Mouse (Mus musculus) common myeloid progenitor, adult 5-6 weeks (primary cell): ENCODE measurements at regions not wholly inside any gene's neighbourhood (a gene's known extent, or its start where the extent isn't known, plus 50 kb on each side); places are given as distances from the start of the nearest gene placed in this dataset.

ENCODE experiments used
- ATAC-seq: replicated peaks from 2 replicates; pipeline ENCODE4 v1.8.0; 2016; ENCODE audit warnings: low read depth, mild to moderate bottlenecking, moderate TSS enrichment, inconsistent platforms; ENCODE audit not compliant: poor library complexity, severe bottlenecking

DNA sequence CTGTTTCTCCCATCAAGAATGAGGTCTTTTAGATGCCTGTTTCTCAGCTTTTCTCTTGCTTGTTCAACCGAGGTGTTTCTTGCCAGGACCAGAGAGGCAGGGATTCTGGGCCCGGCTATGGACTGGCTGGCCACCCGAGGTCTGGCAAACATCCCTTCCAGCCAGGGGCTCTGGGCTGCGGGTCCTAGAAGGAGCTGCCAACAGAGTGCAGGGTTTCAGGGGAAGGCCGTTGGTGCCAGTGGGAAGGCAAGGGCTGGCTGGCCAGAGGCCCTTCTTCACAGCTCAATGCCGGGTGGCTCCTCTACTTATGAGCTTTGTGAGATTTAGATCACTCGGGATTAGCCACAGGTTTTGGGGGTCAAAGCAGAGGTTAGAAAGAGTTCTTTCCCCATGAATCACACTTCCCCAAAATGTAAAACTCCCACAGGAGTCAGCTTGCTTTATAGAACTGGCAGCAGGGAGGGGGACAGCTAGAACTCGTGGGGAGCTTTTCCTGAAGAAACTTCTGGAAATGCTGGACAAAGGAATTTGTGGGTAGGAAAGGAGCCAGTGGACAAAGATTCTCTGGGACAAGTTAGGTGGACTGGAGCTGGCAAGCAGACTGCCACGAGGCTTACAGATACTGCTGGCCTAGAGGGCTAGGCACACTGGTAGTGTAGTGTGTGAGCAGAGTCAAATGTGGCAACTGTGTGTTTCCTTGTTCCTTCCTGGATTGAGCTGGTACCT lies 104.1 kb upstream of the Vps8 start:
- no peak; the same call in 1 of the 2 replicates for ATAC-seq

- peak; percentile 50 for ATAC-seq
These were observed 102.6 kb upstream of the Vps8 start for GRCm38 (mm10) chr16:21320284-21320683.

DNA sequence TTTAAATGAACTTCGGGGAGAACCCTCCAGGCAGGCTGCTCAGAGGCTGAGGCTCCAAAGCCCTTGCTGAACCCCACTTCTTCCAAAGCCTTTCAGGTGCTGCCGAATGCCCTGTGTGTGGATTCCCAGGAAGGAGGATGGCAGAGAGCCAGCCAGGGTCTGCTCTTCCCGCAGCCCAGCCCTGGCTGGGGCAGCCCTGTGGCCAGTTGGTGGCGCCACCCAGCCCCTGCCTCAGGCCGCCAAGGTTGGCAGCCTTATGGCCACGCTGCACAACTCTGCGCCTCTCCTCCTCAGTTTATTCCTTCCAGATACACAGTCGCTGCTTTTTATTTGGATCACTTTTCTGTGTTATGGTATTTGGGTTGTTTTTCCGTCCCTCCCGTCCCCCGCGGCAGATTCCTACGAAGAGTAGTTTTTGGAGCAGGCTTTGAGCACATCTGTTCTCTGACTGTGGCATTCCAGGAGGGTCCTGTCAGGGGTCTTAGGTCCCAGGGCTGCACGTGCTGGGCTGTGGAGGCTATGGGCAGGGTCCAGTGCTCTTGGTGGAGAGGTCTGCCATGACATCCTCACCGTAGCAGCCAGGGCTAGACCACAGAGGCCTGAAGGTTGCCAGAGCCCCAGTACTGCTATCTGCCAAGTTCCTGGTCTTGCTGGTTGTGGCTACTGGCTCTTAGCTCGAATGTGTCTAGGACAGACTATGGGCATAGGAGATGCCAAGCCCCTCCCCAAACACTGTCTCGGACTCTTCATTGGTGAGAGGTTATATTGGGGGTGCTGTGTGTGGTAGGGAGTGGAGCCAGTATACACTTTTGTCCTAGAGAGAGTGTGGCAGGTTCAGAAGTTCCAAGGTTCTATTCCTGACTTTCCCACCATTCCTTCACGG lies 101.5 kb upstream of the Vps8 start:
- no peak for ATAC-seq

GRCm38 (mm10) chr16:21322437-21322836 lies 100.5 kb upstream of the Vps8 start:
- no peak for ATAC-seq

DNA sequence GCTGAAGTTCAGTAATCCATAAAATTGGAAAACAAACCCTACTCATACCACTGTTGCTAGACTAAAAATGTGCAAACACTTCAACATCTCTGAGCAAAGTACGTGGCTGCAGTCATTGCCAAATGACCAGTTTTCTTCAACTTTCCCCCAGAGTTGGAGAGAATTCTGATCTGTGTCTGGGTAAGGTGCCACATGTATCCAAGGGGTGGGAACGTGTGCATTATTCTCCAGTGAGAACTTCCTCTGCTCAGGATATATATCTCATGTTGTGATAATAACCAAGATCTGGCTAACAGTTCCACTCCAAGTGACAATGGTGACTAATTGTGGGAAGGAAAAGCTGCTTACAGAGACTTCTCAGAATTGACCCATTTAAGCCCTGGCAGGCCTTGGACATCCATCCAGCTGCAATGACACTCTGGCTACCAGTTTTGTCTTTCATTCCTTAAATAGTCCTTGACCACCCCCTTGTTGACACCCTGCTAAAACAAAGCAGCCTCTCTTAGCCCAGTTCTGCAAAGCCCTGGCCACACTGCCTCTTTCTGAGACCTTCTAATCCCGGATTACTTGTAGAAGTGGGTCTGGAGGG lies 99.4 kb upstream of the Vps8 start:
- ATAC-seq: no peak

GRCm38 (mm10) chr16:21327969-21328368 lies 94.9 kb upstream of the Vps8 start:
- no peak for ATAC-seq

DNA sequence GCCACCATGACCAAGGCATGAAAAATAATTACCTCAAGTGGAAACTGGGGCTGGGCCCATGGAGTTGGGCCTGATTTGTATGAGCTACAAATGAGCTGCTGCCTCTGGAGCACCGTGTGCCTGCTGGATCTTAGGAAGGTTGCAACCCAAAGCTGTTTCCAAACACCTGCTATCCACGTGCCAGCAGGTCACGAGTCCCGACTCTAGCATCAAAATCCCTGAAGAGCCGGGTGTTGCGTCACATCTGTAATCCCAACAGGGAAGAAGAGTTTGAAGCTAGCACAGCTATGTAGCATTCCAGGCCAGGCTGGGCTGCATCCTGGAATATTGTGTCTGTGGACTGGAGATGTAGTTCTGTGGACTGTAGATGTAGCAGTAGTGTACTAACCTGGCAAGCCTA lies 93.7 kb upstream of the Vps8 start:
- no peak for ATAC-seq

- no peak for ATAC-seq
These were observed 91.7 kb upstream of the Vps8 start for GRCm38 (mm10) chr16:21331229-21331628.

- no peak for ATAC-seq
These were observed 90.5 kb upstream of the Vps8 start for GRCm38 (mm10) chr16:21332411-21332810.

DNA sequence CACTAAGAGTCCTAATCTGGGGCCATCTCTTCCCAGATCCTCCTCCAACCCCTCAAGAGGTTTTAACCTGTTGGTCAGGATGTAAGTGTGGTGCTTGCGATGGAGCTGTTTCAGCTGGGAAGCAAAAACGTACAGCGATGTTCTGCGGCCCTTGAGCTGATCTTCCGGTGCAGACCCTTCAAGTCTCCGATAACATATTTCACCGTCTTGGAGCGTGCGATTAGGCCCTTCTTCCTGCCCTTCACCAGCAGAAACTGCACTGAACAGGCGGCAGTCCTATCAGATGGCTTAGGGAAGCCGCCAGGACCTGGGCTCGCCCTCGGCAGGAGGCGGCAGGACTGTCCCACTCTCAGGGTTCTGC lies 90.1 kb upstream of the Vps8 start:
- ATAC-seq: no peak

DNA sequence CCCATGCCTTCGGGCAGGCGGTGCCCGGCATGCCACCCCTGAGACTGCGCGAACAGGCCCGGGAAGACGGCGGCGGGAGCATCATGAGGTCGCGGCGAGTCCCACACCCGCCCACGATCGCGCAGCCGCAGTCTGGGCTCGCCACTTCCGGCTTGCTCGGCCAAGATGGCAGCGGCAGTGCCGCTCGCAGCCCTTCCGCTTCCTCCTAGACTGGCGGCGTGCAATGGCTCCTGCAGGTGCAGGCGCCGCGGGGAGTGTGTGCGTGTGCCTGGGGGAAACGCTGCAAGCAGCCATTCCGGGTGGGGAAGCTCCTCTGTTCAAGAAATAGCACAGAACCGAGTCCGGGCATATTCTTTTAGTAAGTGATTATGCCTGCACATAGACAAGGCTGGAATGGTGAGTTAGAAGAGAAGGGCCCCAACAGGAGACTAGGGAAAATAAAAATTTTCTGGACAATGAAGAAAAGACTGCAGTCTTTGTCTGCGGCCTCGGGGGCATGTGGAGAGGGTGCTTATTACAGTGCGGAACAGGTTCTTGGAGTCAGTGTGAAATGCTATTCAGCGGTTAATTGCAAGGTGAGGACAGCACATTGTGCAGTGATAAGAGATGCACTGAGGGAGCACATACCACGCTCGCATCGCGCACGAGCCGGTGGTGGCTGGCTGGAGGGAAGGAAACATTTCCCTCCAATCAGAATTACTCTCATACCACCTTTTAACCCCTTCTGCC lies 89.5 kb upstream of the Vps8 start:
- ATAC-seq: peak; percentile 93

- no peak for ATAC-seq
These were observed 83.9 kb upstream of the Vps8 start for GRCm38 (mm10) chr16:21339061-21339459.

DNA sequence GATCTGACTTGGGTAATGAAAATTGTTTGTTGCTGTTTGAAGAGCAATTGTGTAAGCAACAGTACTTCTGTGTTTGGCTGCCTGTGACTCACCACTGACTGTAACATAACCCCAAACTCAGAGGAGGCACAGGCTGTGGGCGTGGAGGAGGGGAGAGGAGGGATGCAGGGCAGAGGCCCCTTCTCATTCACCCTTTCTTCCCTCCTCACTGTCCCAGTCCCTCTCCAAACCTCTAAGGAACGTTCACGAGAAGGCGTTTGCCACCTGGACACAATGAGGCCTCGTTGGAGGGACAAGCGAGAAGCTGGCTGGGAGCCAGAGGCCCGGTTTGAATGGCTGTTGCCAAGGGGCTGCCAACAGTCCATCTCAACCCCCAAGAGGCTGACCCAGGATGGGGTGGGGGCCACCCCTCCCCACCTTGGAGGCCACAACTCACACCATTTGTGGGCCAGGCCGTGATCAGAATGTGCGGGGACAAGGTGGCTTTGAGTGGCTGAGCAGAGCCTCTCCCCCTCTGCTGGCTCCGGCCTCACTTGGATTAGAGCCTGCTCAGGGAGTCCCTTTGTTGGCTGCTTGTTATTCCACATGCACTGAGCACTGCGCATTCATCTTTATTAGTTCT lies 83.3 kb upstream of the Vps8 start:
- ATAC-seq: no peak

DNA sequence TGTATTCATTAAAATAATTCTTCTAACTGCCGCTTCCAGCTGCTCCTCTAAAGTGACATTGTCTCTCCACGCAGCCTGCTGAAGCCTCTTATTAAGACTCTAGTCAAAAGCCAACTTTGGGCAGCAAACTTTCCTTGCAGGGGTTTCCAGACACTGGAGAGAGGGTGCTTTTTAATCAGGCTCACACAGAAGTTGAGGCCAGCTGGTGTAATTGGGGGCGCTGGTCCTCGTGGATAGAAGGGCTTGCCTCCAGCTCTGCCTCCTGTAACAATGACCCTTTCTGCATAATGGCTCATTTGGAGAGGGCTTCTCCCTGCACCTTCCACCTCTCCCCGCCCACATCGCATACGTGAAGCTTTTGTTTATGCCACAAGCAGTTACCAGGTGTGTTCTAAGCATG lies 82.8 kb upstream of the Vps8 start:
- no peak for ATAC-seq

GRCm38 (mm10) chr16:21349869-21350268 lies 73.0 kb upstream of the Vps8 start:
- ATAC-seq: no peak; the same call in 1 of the 2 replicates

DNA sequence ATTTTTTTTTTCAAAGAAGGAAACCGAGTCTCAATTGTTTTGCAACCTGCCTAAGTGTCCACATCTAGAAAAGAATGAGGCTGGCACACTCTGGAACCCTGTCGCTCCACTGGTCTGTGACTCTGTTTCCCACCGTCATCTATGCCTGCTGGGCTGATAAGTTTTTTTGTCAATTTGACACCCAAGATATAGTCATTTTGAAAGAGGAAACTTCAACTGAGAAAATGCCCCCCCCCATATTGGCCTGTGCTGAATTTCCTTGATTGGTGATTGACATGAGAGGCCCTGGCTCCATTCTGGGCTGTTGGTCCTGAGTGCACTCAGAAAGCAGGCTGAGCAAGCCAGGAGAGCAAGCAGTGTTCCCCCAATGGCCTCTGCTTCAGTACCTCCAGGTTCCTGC lies 71.6 kb upstream of the Vps8 start:
- ATAC-seq: no peak

GRCm38 (mm10) chr16:21353111-21353510 lies 69.8 kb upstream of the Vps8 start:
- no peak for ATAC-seq

DNA sequence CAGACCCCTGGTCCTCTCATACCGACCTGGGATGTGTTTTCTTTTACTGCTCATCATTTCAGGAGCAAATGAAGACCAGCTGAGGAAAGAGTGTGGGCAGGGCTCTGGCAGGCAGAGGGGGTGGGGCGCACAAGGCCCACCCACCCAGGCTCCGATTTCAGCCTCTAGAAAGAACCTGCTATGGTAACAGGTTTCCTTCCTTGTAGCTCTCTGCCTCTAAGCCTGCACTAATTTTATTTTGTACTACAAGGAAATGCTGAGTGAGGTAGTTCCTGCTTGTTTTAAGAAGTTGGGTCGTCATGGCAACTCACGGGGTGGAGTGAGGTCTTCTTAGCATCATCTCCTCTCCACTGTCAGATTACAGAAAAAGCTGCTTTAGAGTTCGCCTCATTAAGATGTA lies 69.4 kb upstream of the Vps8 start:
- 0 out of 2 replicates have a peak, but pooled peaks have one; percentile 20 for ATAC-seq

GRCm38 (mm10) chr16:21355638-21356037 lies 67.3 kb upstream of the Vps8 start:
- ATAC-seq: no peak

GRCm38 (mm10) chr16:21357433-21357832 lies 65.5 kb upstream of the Vps8 start:
- ATAC-seq: 0 out of 2 replicates have a peak, but pooled peaks have one; percentile 13
